Mouse (Mus musculus) midbrain, embryonic 14.5 days (tissue): ENCODE measurements at regions not wholly inside any gene's neighbourhood (a gene's known extent, or its start where the extent isn't known, plus 50 kb on each side); places are given as distances from the start of the nearest gene placed in this dataset.

Source experiments
- ATAC-seq: fragments of 200-750 bp; cut with Nextera tagmentation; 2 replicates; pipeline ENCODE4 v1.8.0; 2017; ENCODE audit warnings: moderate number of reproducible peaks, moderate library complexity; ENCODE audit not compliant: low FRiP score, low TSS enrichment
- DNase-seq: peaks from one replicate; pipeline ENCODE4 v3.0.0-alpha.2; 2015
- H3K27ac ChIP-seq: fragments of 300-500 bp; sonication (generic); replicated peaks from 2 replicates; pipeline ENCODE4 v1.5.1; 2014; ENCODE audit warnings: mild to moderate bottlenecking, low read depth, low read length, moderate library complexity
- H3K27me3 ChIP-seq: fragments of 300-500 bp; sonication (generic); 2 replicates; pipeline ENCODE4 v1.6.1; 2014; ENCODE audit warnings: low read length, control low read depth, mixed read lengths; ENCODE audit not compliant: control insufficient read depth, insufficient read depth
- H3K36me3 ChIP-seq: fragments of 300-500 bp; sonication (generic); 2 replicates; pipeline ENCODE4 v1.6.1; 2014; ENCODE audit warnings: low read length, control low read depth; ENCODE audit not compliant: control insufficient read depth, insufficient read depth
- H3K4me1 ChIP-seq: fragments of 300-500 bp; sonication (generic); 2 replicates; pipeline ENCODE4 v1.6.1; 2014; ENCODE audit warnings: mild to moderate bottlenecking, antibody characterized with exemption, low read length, control low read depth; ENCODE audit not compliant: control insufficient read depth, insufficient read depth
- H3K4me2 ChIP-seq: fragments of 300-500 bp; sonication (generic); 2 replicates; pipeline ENCODE4 v1.6.1; 2014; ENCODE audit warnings: mild to moderate bottlenecking, low read length, moderate library complexity
- H3K4me3 ChIP-seq: fragments of 300-500 bp; sonication (generic); replicated peaks from 2 replicates; pipeline ENCODE4 v1.5.1; 2014; ENCODE audit warnings: low read depth, low read length
- H3K9ac ChIP-seq: fragments of 300-500 bp; sonication (generic); replicated peaks from 2 replicates; pipeline ENCODE4 v1.6.1; 2014; ENCODE audit warnings: mild to moderate bottlenecking, low read length, moderate library complexity
- H3K9me3 ChIP-seq: fragments of 300-500 bp; sonication (generic); 2 replicates; pipeline ENCODE4 v1.6.1; 2016; ENCODE audit warnings: low read length, control low read depth, mixed read lengths; ENCODE audit not compliant: control insufficient read depth
- WGBS: fragments of 180-500 bp; shearing (Covaris S2); extraction: QIAGEN DNeasy Blood & Tissue Kit; methylation state at CpG from one replicate; pipeline ENCODE4 v1.1.7; 2014; 5-methylcytosine and 5-hydroxymethylcytosine counted together

DNA sequence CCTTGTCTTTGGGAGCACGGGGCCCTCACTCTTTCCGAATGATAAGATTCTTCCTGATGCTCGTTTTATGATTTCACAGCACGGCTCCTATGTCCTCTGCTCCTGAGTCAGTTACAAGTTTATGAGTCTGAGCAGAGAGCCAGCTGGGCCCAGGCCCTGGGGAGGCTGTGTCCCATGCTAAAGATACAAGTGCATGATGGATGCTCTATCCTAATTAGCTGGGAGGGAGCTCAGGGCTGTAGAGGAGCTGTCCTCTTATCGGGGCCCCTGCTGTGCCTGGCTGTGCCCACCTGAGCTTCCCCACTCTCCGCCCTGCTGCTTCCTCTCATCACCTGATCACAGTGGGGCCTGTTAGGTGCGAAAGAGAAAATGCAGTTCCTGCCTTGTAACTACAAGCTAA, 65.3 kb upstream of the Slc35c1 start:
- H3K9me3 ChIP-seq = no peaks in the 10 kb centered on the region
- H3K27me3 ChIP-seq = no peaks in the 10 kb centered on the region
- no peak for ATAC-seq
- no peak for DNase-seq
- 58% methylated on average over 7 of the region's 7 CpGs for WGBS
- no peak overlapping the region for H3K4me3 ChIP-seq
- H3K9ac ChIP-seq = no peak overlapping the region
- peaks cover 8% of the 10 kb centered on the region; the same call in 1 of the 2 replicates for H3K4me1 ChIP-seq
- H3K36me3 ChIP-seq = no peaks in the 10 kb centered on the region
- peak overlapping the region; percentile 70 for H3K27ac ChIP-seq
- no peak overlapping the region for H3K4me2 ChIP-seq

- H3K36me3 ChIP-seq = no peaks in the 10 kb centered on the region
- no peak overlapping the region for H3K9ac ChIP-seq
- H3K27ac ChIP-seq = 0 out of 2 replicates have a peak overlapping the region, but pooled peaks have one; percentile 13
- no peak overlapping the region for H3K4me3 ChIP-seq
- no peak overlapping the region for H3K4me2 ChIP-seq
- no peaks in the 10 kb centered on the region for H3K27me3 ChIP-seq
- 83% methylated on average over 10 of the region's 10 CpGs for WGBS
- ATAC-seq = no peak
- no peaks in the 10 kb centered on the region for H3K9me3 ChIP-seq
- no peak for DNase-seq
- peaks cover 8% of the 10 kb centered on the region; the same call in 1 of the 2 replicates for H3K4me1 ChIP-seq
Measured at GRCm38 (mm10) chr2:92525062-92525623, 64.8 kb upstream of the Slc35c1 start.

GRCm38 (mm10) chr2:92524346-92524905, 64.1 kb upstream of the Slc35c1 start:
- no peak overlapping the region for H3K9ac ChIP-seq
- H3K27ac ChIP-seq = no peak overlapping the region
- no peak overlapping the region for H3K4me3 ChIP-seq
- H3K9me3 ChIP-seq = no peaks in the 10 kb centered on the region
- no peaks in the 10 kb centered on the region for H3K27me3 ChIP-seq
- no peak for ATAC-seq
- no peak overlapping the region for H3K4me2 ChIP-seq
- DNase-seq = no peak
- WGBS = 80% methylated on average over 9 of the region's 9 CpGs
- peaks cover 3% of the 10 kb centered on the region; the same call in 1 of the 2 replicates for H3K4me1 ChIP-seq
- no peaks in the 10 kb centered on the region for H3K36me3 ChIP-seq

GRCm38 (mm10) chr2:92523321-92523895, 63.1 kb upstream of the Slc35c1 start:
- Histone ChIP-seq H3K27ac (no peak overlapping the region), H3K36me3 (no peaks in the 10 kb centered on the region), H3K9me3 (no peaks in the 10 kb centered on the region), H3K4me1 (peaks cover under 1% of the 10 kb centered on the region; the same call in 1 of the 2 replicates), H3K4me2 (no peak overlapping the region), H3K9ac (no peak overlapping the region), H3K27me3 (no peaks in the 10 kb centered on the region), H3K4me3 (no peak overlapping the region)
- DNase-seq = no peak
- no peak for ATAC-seq
- 90% methylated on average over 13 of the region's 13 CpGs for WGBS

DNA sequence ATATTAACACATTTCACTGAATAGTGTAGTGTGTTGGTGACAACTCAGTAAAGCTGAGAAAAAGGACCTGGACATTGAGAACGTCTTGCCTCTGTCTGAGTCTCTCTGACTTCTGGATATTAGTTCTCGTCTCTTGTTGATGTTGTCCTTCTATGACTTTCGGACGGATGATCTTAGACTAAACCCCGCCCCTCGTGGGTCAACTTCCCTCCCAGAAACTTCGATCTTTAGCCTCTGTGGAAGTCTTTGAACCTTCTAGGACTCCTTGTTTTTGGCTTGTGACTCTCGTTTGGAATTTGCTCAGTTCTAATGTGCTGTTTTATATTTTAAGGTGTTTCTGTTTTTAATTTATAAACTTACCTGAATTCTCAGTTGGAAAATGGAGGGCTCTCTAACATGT, 61.2 kb upstream of the Slc35c1 start:
- no peaks in the 10 kb centered on the region; the same call in 1 of the 2 replicates for H3K4me1 ChIP-seq
- no peaks in the 10 kb centered on the region for H3K9me3 ChIP-seq
- DNase-seq = no peak
- H3K27me3 ChIP-seq = no peaks in the 10 kb centered on the region
- no peak overlapping the region for H3K4me2 ChIP-seq
- H3K9ac ChIP-seq = no peak overlapping the region
- H3K27ac ChIP-seq = no peak overlapping the region
- H3K4me3 ChIP-seq = no peak overlapping the region
- no peak for ATAC-seq
- 85% methylated on average over 8 of the region's 8 CpGs for WGBS
- H3K36me3 ChIP-seq = no peaks in the 10 kb centered on the region

- no peak for ATAC-seq
- no peak overlapping the region for H3K4me2 ChIP-seq
- 90% methylated on average over 8 of the region's 8 CpGs for WGBS
Measured at GRCm38 (mm10) chr2:92519396-92519795, 59.1 kb upstream of the Slc35c1 start.

GRCm38 (mm10) chr2:92518891-92519290, 58.6 kb upstream of the Slc35c1 start:
- 83% methylated on average over 8 of the region's 8 CpGs for WGBS
- Histone ChIP-seq H3K4me2 (no peak overlapping the region), H3K4me1 (no peaks in the 10 kb centered on the region), H3K27me3 (no peaks in the 10 kb centered on the region), H3K4me3 (no peak overlapping the region), H3K36me3 (no peaks in the 10 kb centered on the region), H3K9me3 (no peaks in the 10 kb centered on the region), H3K27ac (no peak overlapping the region), H3K9ac (no peak overlapping the region)
- no peak for ATAC-seq
- DNase-seq = no peak

More at GRCm38 (mm10) chr2:92519396-92519795, 59.1 kb upstream of the Slc35c1 start:
- Histone ChIP-seq H3K9me3 (no peaks in the 10 kb centered on the region), H3K4me3 (no peak overlapping the region), H3K27ac (no peak overlapping the region), H3K4me1 (no peaks in the 10 kb centered on the region), H3K9ac (no peak overlapping the region), H3K36me3 (no peaks in the 10 kb centered on the region), H3K27me3 (no peaks in the 10 kb centered on the region)
- no peak for DNase-seq

GRCm38 (mm10) chr2:92514961-92515360, 54.6 kb upstream of the Slc35c1 start:
- no peak overlapping the region for H3K27ac ChIP-seq
- no peak for ATAC-seq

More at GRCm38 (mm10) chr2:92514961-92515360, 54.6 kb upstream of the Slc35c1 start:
- H3K4me2 ChIP-seq = no peak overlapping the region
- H3K9ac ChIP-seq = no peak overlapping the region
- H3K4me3 ChIP-seq = no peak overlapping the region
- no peaks in the 10 kb centered on the region for H3K27me3 ChIP-seq
- WGBS = 63% methylated on average over 6 of the region's 6 CpGs
- no peaks in the 10 kb centered on the region for H3K36me3 ChIP-seq
- no peaks in the 10 kb centered on the region for H3K4me1 ChIP-seq
- no peak for DNase-seq
- H3K9me3 ChIP-seq = 0 out of 2 replicates have a peak, but pooled peaks cover 9% of the 10 kb centered on the region
